21 mouse cellular contexts compared by ENCODE assay signal in the genomic region with DNA sequence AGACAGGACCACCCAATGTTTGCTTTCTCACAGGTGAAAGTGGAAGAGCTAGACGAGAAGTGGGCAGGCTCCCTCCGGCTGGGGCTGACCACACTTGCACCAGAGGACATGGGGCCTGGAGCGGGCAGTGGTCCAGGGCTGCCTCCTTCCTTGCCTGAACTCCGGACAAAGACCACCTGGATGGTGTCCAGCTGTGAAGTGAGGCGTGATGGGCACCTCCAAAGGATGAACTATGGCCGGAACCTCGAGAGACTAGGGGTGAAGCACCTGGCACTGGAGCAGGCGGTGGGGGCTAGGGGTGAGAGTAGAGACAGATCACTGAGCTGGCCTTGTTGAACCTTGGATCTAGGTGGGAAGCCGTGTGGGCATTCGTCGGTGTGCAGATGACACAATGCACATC. TPM values are rescaled to one million over a fixed set of nuclear protein-coding genes. Genes with fewer than 3 reads are reported as not detected.
DNase-seq lines count a peak whose midpoint lies in the region; ATAC-seq and TF ChIP-seq lines count a peak whose summit lies in the region.
"Had no signal": no experiment of that assay in that cellular context is flagged by ENCODE, and none has a peak within 500 bp of the region (broad histone marks: within the 10 kb centered on the region; RNA-seq: fewer than 3 reads in every experiment).

No protein-coding gene starts in this region.

- H3K27me3 ChIP-seq in kidney, embryonic 15.5 days: no peaks in the 10 kb centered on the region
- no peaks in the 10 kb centered on the region for H3K27me3 ChIP-seq in kidney, postnatal 0 days (ENCODE audit: insufficient read depth, low read length)
- H3K27me3 ChIP-seq: embryonic facial prominence, embryonic 12.5 days; forebrain, embryonic 12.5 days; hindbrain, embryonic 13.5 days had no signal

- peak; percentile 47 for DNase-seq in cerebellum, adult 9-11 months
- no peak for DNase-seq in cerebellum, adult 8-10 months
- peak; percentile 90 for DNase-seq in kidney, adult 18-20 months
- DNase-seq in kidney, postnatal 0 days (ENCODE audit: low spot score): no peak
- DNase-seq in kidney, postnatal 36 days: peak; percentile 96 to 97
- DNase-seq in frontal cortex, postnatal 25 days (ENCODE audit: low spot score in 2 of 2): no peak
- DNase-seq in embryo, embryonic 10.5 days (ENCODE audit: low spot score): no peak
- DNase-seq: adrenal gland, adult 8-10 months; adrenal gland, postnatal 36 days; B cell, adult 2 months; cerebellum, adult 2 months; gastrocnemius, postnatal 14 days; heart, postnatal 10 days had no signal

- ATAC-seq in kidney, embryonic 15.5 days (replicated peaks; ENCODE audit: low FRiP score): no peak
- ATAC-seq in kidney, postnatal 0 days (replicated peaks; ENCODE audit: low FRiP score, low read depth): peak; percentile 74
- ATAC-seq: CD4-positive, CD25-positive, alpha-beta regulatory T cell, adult 4 months; forebrain, embryonic 16.5 days; hindbrain, postnatal 0 days had no signal

- H3K9me3 ChIP-seq in kidney, embryonic 15.5 days (replicated peaks): no peaks in the 10 kb centered on the region
- H3K9me3 ChIP-seq in kidney, postnatal 0 days (replicated peaks; ENCODE audit: low read length): no peaks in the 10 kb centered on the region
- H3K9me3 ChIP-seq: embryonic facial prominence, embryonic 12.5 days; forebrain, embryonic 12.5 days; G1E; hindbrain, embryonic 13.5 days had no signal

- no peak overlapping the region for H3K27ac ChIP-seq in kidney, embryonic 15.5 days
- H3K27ac ChIP-seq in kidney, postnatal 0 days: no peak overlapping the region
- H3K27ac ChIP-seq: embryonic facial prominence, embryonic 12.5 days; forebrain, embryonic 12.5 days; hindbrain, embryonic 13.5 days; hindbrain, postnatal 0 days had no signal

- 89% methylated on average over 11 of the region's 11 CpGs for WGBS in kidney, embryonic 15.5 days
- 80% methylated on average over 11 of the region's 11 CpGs for WGBS in kidney, postnatal 0 days

- H3K4me1 ChIP-seq in kidney, embryonic 15.5 days: peaks cover 11% of the 10 kb centered on the region
- no peaks in the 10 kb centered on the region; the same call in 1 of the 2 replicates for H3K4me1 ChIP-seq in kidney, postnatal 0 days (replicated peaks; ENCODE audit: insufficient read depth, low read length)

- no peak overlapping the region for H3K4me3 ChIP-seq in kidney, embryonic 15.5 days (replicated peaks)
- no peak overlapping the region for H3K4me3 ChIP-seq in kidney, postnatal 0 days (replicated peaks; ENCODE audit: low read depth, low read length)
- H3K4me3 ChIP-seq: embryonic facial prominence, embryonic 12.5 days; forebrain, embryonic 12.5 days; hindbrain, embryonic 13.5 days had no signal

- H3K36me3 ChIP-seq in kidney, embryonic 15.5 days: peaks cover 99% of the 10 kb centered on the region
- peaks cover 81% of the 10 kb centered on the region for H3K36me3 ChIP-seq in kidney, postnatal 0 days (ENCODE audit: insufficient read depth, low read length)

- no peak overlapping the region for H3K9ac ChIP-seq in kidney, embryonic 15.5 days
- H3K9ac ChIP-seq in kidney, postnatal 0 days (ENCODE audit: low read depth, low read length): no peak overlapping the region
- H3K9ac ChIP-seq: embryonic facial prominence, embryonic 12.5 days; forebrain, embryonic 12.5 days; hindbrain, embryonic 13.5 days had no signal

- no peak overlapping the region for H3K4me2 ChIP-seq in kidney, embryonic 15.5 days
- H3K4me2 ChIP-seq in kidney, postnatal 0 days (ENCODE audit: low read length): no peak overlapping the region
- H3K4me2 ChIP-seq: embryonic facial prominence, embryonic 12.5 days; forebrain, embryonic 12.5 days; hindbrain, embryonic 13.5 days had no signal

- TF ChIP-seq CTCF in kidney, postnatal 0 days (IDR thresholded peaks at IDR 0.05; ENCODE audit: low read depth): no peak

RNA-seq across cellular contexts. Expression of a gene that starts 5.0 kb away (rescaled TPM):
- polyA plus RNA-seq in kidney, embryonic 15.5 days (2015; fragmentation: Nextera tagmentation; extraction: Ambion mirVana): 77.8 and 86.2 TPM in 2 replicates
- polyA plus RNA-seq in kidney, postnatal 0 days (2015; fragmentation: Nextera tagmentation; extraction: Ambion mirVana): 63.0 and 65.0 TPM in 2 replicates

RNA-seq across cellular contexts. Expression of a gene that starts 7.8 kb away (rescaled TPM):
- polyA plus RNA-seq in kidney, embryonic 15.5 days (2015; fragmentation: Nextera tagmentation; extraction: Ambion mirVana): 9.3 and 10.8 TPM in 2 replicates
- polyA plus RNA-seq in kidney, postnatal 0 days (2015; fragmentation: Nextera tagmentation; extraction: Ambion mirVana): 9.7 and 12.7 TPM in 2 replicates

RNA-seq across cellular contexts. Expression of a gene that starts 7.9 kb away (rescaled TPM):
- polyA plus RNA-seq in kidney, embryonic 15.5 days (2015; fragmentation: Nextera tagmentation; extraction: Ambion mirVana): 12.6 and 13.0 TPM in 2 replicates
- polyA plus RNA-seq in kidney, postnatal 0 days (2015; fragmentation: Nextera tagmentation; extraction: Ambion mirVana): 12.5 and 13.0 TPM in 2 replicates

RNA-seq across cellular contexts. Expression of a gene that starts 13.1 kb away (rescaled TPM):
- 1,729 and 1,795 TPM in 2 replicates for polyA plus RNA-seq in kidney, embryonic 15.5 days (2015; fragmentation: Nextera tagmentation; extraction: Ambion mirVana)
- polyA plus RNA-seq in kidney, postnatal 0 days (2015; fragmentation: Nextera tagmentation; extraction: Ambion mirVana): 1,371 and 1,476 TPM in 2 replicates

RNA-seq across cellular contexts. Expression of a gene that starts 13.3 kb away (rescaled TPM):
- polyA plus RNA-seq in kidney, embryonic 15.5 days (2015; fragmentation: Nextera tagmentation; extraction: Ambion mirVana): 0.58 and 0.62 TPM in 2 replicates
- 0.33 and 0.48 TPM in 2 replicates for polyA plus RNA-seq in kidney, postnatal 0 days (2015; fragmentation: Nextera tagmentation; extraction: Ambion mirVana)

Comparison
In these comparisons a context has a peak if more than half of its experiments do, and no peak if none do; other contexts are left out.
1. DNase-seq: peak in cerebellum, adult 9-11 months (single experiment), kidney, adult 18-20 months (single experiment) and kidney, postnatal 36 days (2 of 2); none in cerebellum, adult 8-10 months (single experiment), kidney, postnatal 0 days (single experiment), frontal cortex, postnatal 25 days (0 of 2) and embryo, embryonic 10.5 days (single experiment).